Mouse (Mus musculus) adrenal gland, adult 2 months (tissue): ENCODE data around the gene Rgl1. TPM values are rescaled to one million over a fixed set of nuclear protein-coding genes. Genes with fewer than 3 reads are reported as not detected.

Source experiments
- DNase-seq: peaks from one replicate; pipeline ENCODE4 v3.0.0; 2021
- polyA plus RNA-seq: library from polyadenylated mRNA; depleted of rRNA; stranded (reverse); fragments of >200 nt; gene quantifications from 2 replicates; pipeline ENCODE4 v1.2.3, GENCODE M21; 2012
- total RNA-seq, 2 experiments: library from RNA; stranded (reverse); gene quantifications; 2 replicates each; pipeline ENCODE4 v1.2.3; 2021

The Rgl1 gene
- total and polyA plus RNA-seq, 3 experiments = 4.4 to 38.3 (median 17.9) TPM

DNA sequence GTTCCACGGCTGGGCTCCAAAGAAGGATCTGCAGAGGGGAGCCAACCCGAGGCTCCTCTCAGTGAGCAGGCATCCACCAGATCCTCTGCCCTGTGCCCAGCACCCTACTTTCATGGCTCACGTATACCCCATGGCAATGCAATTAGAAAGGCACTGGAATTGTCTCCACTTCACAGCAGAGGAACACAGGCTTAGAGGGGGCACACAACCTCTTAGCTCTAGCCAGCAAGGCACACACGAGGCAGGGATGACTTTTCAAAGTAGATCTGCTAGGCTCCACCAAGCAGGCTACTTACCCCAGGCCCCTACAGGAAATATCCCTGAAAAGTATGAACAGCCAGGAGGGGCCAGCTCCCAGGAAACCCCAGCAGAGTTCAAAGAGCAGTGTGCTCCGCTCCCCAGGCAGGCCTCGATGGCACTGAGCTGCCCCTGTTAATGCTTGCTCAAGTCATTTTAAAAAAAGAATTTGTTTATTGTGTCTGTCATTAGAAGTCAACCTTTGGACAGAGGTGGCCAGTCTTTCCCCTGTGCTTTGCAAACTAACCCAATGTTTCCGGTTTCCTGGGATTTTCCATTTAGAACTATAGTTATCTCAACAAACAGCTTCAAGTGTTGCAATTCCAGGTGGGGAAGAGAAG is 151.3 kb downstream of the Rgl1 start:
- DNase-seq = no peak

DNA sequence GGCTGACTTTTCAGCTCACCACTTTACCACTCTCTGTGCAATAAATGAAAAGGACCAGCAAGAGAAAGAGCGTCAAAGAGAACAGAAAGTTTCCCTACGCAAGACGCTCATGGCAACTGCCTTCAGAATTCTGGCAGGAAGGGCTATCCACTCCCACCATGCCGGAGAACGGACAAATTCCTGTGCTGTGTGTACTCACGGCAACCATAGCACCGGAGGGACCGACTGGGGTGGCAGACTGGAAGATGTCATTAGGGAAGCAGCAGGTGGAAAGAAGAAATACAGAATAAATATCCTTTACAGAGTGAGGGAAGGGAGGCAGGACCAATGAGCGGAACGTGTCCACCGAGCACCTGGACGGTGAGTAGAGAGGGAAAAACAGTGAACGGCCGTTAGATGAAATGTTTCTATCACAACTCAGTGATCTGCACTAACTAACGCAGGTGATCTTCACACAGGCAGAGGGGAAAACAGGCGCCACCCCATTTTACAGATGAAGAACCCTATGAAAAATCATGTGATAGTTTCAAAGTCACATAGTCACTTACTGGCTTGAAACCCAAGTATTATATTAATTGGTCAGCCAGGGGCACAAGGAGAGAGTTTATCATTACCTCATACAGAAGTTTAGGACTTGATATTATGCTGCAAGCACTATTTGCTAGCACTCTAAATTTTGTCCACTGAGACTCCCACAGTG is 152.8 kb downstream of the Rgl1 start:
- DNase-seq = no peak

DNA sequence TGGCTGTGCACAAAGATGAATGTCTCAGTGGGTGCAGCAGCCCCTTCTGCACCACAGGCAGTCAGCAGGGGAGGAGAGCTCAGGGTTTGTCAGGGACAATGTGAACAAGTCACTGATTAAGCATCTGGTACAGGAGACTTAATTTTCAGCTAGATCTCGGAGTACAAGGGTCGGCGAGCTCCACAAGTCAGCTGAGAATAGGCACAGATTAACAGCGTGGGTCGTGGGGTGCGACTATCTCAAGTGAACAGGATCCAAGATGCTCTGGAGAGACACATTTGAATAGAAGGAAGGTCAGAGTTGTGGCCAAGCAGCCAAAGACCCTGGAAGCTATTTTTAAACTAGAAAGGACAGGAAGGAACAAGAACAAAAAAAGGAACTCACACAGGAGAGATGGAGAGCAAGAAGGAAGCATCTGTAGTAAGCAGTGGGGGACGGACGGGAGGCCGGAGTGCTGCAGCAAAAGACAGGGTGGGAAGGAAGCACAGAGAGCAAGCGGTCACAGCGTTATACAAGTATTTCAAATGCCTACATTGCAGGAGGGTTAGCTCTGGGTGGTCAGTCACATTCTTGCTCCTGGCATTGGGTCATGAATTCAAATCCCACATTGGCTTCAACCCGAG is 153.5 kb downstream of the Rgl1 start:
- DNase-seq = no peak

DNA sequence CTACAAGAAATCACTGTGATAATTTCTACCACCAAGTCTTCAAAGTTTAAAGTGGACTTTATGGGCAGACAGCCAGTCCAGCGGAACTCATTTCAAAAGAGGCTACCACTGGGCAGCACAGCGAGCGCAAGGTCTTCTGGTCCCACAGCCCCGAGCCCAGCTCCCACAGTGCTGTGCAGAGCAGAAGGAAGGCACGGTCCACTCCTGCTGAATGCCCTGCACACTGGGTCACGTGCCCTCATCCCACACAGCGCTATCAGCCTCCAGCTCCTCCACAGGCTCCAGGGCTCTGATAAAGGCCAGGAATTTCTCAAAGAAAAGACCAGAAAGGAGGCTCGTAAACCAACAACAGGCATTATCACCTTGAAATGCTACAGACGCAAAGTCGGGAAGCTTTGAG is 156.6 kb downstream of the Rgl1 start:
- no peak for DNase-seq

DNA sequence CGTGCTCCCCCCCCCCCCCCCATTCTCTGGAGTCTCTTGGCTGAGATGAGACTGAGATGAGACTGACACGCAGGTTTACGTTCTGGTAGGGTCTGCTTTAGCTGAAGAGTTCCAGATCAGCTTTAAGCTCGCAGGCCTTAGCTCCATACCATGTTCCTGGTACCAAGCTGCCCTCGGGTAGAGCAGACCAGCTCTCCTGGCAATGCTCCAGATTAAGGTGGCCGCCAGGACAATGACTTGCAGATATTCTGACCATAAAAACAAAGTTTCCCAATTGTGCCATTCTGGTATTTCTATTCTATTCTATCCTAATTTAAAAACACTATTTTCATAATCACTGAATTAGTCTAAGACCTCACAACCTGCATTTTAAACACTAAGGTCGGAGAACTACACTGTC is 157.1 kb downstream of the Rgl1 start:
- no peak for DNase-seq

DNA sequence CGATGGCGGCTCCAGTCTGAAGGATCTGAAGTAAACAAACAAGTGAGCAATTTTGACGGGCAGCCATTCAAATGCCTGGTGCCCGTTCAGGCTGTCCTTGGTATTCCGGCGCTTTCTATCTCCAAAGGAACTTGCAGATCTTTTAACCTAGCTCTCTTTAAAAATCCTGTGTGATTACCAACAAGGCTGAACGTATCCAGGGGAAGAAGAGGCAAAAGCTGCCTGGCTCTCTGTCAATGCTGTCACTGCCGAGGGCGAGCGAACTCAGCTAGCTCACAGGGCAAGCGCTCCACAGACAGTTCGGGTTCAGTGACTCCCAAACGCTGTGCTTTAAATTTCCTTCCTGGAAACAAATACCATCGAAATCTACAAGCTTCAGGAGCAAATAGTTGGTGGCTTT is 158.4 kb downstream of the Rgl1 start:
- DNase-seq = no peak

DNA sequence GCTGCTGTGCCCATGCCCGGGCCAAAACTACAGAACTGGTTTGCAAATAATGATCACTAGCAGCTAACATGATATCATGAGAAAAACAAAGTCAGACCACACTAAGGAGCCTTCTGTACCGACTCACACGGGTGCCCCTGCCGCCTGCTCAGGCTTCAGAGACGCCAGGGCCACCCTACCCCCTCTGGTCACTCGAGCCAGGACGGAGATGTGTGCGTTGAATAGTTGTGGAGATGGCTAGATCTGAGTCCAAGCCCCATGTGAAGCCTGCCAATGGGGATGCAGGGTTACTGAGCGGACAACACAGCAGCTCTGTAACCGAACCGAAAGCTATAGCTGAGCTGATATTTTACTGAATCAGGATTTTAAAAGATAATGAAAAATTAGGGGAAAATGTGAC is 159.4 kb downstream of the Rgl1 start:
- DNase-seq = no peak

DNA sequence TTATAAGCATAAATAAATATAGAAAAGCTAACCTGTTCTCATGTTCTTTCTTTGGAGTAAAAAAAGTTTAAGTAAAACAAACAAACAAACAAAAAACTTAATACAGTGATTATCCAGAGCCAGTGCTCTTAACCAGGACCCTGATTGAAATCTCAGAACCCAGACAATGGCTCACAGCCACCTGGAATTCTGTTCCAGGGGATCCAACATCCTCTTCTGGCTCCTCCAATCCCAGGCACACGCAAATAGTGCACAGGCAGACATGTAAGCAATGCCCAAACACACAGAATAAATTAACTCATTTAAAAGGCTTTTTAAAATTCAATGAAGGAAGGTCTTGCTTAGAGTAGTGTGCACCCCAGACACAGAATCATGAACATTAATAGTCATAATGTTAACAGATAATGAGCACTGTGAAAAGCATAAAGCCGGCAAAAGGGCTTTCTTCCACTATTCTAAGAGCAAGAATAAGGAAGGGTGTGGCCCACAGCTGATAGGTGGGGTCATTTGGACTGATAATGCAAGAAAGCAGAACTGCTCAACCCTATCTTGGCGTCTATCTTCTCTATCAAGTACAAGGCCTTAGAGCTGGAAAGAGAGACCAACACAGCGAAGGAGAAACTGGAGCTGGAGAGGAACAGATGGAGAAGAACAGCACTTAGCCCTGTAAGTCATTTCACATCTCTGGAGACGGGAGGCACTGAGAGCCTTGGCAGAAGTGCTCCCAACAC is 160.1 kb downstream of the Rgl1 start:
- DNase-seq = no peak

DNA sequence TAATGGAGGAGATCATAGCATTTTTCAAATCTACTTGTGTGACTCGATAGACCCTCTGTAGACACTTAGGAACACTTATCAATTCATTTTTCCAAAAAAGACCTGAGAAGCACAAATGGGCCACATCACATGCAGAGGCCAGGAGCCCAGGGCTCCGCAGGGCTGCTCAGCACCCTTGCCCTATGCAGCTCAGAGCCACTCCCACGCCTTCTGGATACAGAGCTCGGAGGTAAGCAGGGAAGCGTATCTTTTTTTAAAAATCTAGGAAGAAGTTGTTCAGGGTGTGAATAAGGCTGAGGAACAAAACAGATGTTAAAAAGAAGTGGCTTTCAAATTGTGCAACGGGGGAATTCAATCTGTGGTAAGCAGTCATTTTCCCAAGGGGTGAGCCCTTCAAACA is 162.0 kb downstream of the Rgl1 start:
- no peak for DNase-seq

DNA sequence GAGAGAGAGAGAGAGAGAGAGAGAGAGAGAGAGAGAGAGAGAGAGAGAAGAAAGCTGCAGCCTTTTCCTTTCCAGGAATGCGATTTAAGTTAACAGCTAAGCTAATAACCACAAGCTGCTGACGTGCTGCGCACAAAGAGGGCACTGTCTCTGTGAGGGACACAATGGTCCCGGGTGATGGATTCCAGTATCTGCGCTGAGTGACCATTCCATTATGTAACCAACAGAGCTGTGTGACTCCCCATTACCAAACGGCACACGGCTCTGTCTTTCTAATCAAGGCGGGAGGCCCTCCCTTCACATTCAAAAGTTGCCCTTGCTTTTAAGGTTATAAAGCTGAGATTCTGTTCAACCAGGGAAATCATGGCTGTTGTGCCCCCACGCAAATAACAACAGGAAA is 162.5 kb downstream of the Rgl1 start:
- no peak for DNase-seq

DNA sequence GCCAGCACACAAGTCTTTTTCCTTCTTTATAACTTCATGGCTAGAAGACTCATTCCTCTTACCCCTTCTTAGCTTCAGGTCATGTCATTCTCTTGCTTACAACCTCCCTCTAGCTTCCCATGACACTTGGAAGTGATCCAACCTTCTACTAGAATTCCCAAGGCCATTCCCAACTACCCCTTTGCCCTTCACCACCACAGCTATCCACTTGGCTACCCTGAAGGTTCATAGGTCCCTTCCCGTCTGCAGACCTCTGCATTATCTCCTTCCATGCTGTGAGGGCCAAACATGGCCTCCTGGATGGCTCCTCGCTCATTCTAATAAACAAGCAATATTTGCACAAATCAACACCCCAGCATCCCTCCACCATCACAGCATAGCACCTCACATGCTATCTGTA is 165.7 kb downstream of the Rgl1 start:
- DNase-seq = no peak

DNA sequence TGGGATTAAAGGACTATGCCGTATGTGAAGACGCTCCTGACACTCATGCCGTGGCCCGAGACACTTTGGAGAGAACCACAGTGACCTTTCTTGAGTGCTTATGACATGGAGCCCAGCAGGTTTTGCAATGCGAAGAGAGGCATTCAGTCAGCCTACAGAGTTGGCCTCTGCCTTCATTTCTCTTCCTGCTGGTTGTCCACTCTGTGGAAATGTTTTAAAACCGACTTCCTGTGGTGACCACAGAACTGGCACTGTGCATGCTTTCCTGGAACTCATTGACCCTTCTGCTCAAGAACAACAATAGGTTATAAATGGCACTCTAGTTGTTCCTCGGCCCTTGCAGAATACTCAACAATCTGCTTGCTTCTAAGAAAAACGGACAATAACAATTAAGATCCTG is 166.8 kb downstream of the Rgl1 start:
- peak; percentile 32 for DNase-seq

DNA sequence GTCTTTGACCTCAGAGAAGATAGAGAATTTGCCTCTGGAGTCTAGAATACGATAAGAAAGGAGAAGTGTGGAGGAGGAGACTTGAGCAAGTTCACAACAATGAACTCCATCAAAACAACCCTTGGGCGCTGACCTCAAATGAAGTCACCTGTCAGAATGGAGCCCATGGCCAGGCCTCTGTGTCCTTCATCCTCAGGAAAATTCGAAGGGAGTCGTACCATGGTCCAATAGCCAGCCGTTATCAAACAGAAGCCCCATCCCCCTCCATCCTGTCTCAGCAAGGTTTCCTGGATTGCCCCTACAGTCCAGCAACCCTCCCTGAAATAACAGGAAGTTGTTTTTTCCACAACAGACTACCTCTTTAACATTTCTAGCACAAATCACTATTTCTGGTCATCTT is 171.5 kb downstream of the Rgl1 start:
- peak; percentile 43 for DNase-seq

DNA sequence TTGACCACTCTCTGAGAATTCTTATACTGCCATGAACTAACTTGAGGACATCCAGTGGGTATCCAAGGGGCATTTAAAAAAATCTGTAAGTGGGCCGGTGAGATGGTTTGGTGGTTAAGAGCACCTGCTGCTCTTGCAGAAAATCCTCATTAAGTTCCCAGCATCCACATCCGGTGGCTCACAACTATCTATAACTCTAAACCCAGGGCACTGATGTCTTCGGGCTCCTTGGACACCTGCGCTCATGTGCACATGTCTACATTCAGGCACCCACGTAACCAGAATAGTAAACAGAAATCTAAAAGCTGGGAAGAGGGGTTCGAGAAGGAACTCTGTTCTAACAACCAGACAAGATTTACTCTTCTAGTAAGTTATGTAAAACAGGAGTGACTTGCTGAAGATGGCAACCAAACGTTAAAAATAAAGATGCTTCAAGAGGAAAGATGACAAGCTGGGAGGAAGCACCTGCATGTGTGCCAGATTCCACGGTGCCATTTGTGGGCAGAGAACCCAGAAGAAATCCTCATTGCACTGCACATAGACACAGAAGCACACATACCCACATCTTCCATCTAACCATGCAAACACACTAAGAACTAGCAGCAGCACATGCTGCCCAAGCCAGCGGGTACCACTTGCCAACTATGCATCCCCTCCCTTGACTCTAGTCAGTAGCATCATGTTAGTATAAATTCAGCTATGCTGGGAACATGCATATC is 172.2 kb downstream of the Rgl1 start:
- DNase-seq = no peak

DNA sequence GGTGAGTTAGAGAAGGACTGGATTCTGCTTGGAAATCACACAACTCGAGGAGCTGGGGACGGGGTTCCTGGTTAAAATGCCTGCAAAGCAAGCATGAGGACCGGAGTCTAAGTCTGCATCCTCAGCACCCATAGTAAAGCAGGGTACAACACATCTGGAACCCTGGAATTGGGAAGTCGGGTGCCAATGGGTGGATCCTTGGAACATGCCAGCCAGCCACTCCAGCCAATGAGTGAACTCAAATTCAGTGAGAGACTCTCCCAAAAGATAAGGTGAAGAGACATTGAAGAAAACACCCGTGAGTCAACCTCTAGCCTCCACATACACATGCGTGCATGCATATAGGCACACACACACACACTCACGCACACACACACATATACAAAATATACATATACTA is 172.8 kb downstream of the Rgl1 start:
- DNase-seq = no peak

DNA sequence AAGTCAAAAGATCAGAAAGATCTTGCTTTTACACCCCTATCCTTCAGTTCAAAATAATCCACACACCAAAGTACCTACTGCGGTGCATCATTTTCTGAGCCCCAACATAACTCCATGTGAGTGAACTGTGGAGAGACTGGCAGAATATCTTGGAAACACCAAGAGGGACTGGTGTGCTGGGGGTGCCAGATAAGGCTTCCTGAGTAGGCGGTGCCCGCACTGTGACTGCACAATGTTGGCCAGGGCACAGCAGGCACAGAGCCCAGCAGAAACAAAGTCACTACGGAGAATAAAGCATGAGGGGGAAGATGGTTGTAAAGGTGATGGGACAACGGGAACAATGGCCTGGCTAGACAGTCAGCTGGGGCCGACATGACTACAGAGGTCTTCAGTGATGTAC is 173.5 kb downstream of the Rgl1 start:
- peak; percentile 53 for DNase-seq

DNA sequence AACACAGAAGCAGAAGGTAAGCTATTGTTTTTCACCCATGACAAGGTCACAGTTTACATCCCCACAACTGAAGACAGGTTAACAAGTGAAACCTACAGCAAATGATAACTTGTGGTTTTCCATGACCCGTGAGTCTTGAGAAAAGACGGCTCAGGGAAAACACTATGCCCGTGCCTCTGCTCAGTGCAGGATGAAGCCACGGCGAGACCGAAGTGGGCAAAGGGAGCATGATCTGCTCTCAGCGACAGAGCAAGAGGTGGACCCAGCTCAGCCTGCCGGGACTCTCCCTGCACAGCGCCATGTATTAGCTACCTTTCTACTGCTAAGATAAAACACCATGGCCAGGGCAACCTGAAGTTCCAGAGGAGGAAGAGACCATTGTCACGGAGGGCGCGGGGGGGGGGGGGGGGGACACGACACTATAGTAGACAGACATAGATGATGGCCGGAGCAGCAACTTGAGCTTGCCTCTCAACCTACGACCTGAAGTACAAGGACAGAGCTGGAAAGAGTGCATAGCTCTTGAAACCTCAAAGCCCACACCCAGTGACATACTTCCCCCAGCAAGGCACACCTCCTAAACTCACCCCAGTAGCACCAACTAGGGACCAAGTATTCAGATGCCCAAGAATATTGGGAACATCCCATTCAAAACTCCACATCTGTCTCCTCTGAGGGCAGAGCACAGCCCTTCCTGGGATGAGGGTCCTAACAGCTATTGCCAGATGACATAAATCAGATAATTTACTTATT is 174.2 kb downstream of the Rgl1 start:
- DNase-seq = no peak

DNA sequence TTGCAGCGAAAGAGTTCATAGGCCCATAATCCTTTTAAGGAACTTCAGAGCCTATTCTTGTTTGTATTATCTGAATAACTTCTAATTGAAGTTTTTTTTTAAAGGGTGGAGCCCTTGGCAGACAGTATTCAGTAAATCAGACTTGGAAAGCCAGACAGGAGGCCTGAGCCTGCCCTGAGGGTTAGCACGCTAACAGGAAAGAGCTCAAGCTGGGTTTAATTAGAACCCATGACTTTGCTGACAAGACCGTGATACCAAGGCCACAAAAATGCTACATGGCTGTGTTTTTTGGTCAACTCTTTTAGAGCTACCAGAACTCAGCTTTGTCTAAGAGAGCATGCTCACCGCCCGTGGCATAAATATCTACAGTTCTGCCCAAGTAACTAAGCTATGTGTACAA is 175.8 kb downstream of the Rgl1 start:
- DNase-seq = no peak

DNA sequence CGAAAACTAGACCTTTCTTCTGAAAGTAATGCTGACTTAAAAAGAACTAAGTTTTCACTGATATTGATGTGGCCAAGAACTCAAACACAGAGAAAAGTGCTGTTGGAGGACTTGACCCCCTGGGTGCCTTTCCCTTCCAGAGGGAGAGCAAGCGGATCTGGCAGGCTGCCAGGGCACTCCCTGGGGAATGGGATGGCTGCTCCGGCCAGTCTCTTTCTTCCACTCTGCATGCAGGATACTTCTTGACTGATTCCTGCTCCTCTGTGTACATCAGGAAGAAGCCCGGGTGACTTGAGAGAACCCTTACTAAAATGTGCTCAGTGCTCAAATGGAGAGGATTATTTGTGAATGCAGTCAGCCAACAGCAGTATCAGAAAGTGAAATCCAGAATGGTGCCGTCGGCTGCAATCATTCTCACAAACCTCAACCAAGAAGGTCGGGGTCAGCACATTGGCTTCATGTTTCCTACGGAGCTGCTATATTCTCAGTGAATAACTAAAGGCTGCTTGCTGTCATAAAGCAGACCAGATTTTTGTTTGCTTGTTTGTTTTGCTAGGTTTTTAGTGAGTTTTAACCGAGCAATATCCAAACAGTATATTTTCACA is 176.7 kb downstream of the Rgl1 start:
- peak; percentile 78 for DNase-seq

DNA sequence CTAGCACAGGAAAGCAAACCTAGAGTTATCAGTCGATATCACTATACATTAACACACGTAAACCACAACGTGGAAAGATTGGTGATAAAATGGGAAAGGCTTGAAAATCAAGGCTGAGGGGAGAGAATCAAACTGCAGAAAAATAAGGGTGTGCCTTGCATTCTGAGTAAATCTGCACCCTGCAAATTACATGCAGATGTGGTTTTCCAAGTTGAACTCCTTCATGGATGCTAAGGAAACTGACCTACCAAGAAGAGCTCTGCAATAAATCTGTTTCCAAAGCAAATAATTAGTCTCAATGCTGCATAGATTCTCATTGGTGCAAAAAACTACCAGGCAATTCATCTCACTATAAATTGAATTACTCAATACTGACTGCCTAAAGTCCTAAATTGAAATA is 178.7 kb downstream of the Rgl1 start:
- DNase-seq = no peak

DNA sequence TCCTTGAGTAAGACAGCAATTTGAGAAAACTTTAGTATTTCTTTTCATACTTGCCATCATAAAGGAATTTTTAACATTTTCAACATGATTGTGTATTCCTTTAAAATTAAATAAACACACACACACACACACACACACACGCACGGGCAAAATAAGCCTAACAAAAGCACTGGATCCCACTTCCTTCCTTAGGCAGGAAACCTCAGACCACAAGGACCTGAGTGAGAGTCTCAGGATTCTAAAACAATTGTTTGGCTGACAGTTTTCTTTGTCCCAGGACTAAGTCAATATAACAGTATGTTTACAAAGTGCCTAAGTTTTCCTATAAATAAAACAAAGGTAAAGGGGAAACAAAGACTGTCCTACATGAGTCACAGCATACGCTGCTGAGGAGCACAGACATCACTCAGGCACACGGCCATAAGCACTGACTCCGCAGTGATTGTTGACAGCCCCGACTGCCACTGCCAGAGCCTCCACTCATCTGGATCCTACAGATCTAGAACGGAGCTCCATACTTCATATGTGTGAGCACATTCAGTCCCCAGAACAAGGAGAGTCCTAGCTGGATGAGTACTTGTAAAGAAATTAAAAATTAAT is 180.7 kb downstream of the Rgl1 start:
- no peak for DNase-seq
